Mouse (Mus musculus) liver, embryonic 12.5 days (tissue): Measurements from ENCODE around the gene Slc25a19. TPM values are rescaled to one million over a fixed set of nuclear protein-coding genes. Genes with fewer than 3 reads are reported as not detected.

Source experiments
- ATAC-seq: fragments of 200-750 bp; cut with Nextera tagmentation; 2 replicates; pipeline ENCODE4 v1.8.0; 2017; ENCODE audit warnings: moderate number of reproducible peaks, mild to moderate bottlenecking, moderate library complexity
- H3K27ac ChIP-seq: fragments of 300-500 bp; sonication (generic); 2 replicates; pipeline ENCODE4 v1.5.1; 2016; ENCODE audit warnings: mild to moderate bottlenecking
- H3K27me3 ChIP-seq: fragments of 300-500 bp; sonication (generic); replicated peaks from 2 replicates; pipeline ENCODE4 v1.6.1; 2016; ENCODE audit warnings: mild to moderate bottlenecking, moderate library complexity
- H3K36me3 ChIP-seq: fragments of 300-500 bp; sonication (generic); 2 replicates; pipeline ENCODE4 v1.6.1; 2016; ENCODE audit warnings: mild to moderate bottlenecking, moderate library complexity
- H3K4me1 ChIP-seq: fragments of 300-500 bp; sonication (generic); 2 replicates; pipeline ENCODE4 v1.6.1; 2016
- H3K4me2 ChIP-seq: fragments of 300-500 bp; sonication (generic); 2 replicates; pipeline ENCODE4 v1.6.1; 2016; ENCODE audit warnings: mild to moderate bottlenecking, moderate library complexity
- H3K4me3 ChIP-seq: fragments of 300-500 bp; sonication (generic); 2 replicates; pipeline ENCODE4 v1.5.1; 2016; ENCODE audit warnings: mild to moderate bottlenecking, moderate library complexity
- H3K9ac ChIP-seq: fragments of 300-500 bp; sonication (generic); 2 replicates; pipeline ENCODE4 v1.6.1; 2016; ENCODE audit warnings: mild to moderate bottlenecking, moderate library complexity
- H3K9me3 ChIP-seq: fragments of 300-500 bp; sonication (generic); replicated peaks from 2 replicates; pipeline ENCODE4 v1.6.1; 2016; ENCODE audit warnings: mild to moderate bottlenecking, moderate library complexity
- WGBS: fragments of 180-500 bp; shearing (Covaris S2); methylation state at CpG from one replicate; pipeline ENCODE4 v1.1.7; 2016; ENCODE audit not compliant: insufficient replicate concordance; 5-methylcytosine and 5-hydroxymethylcytosine counted together
- polyA plus RNA-seq: library from polyadenylated mRNA; unstranded; fragments of >200 nt; fragmentation: Nextera tagmentation; extraction: Ambion mirVana; gene quantifications from 2 replicates; pipeline ENCODE4 v1.2.1, GENCODE M21; 2016

Gene Slc25a19
- polyA plus RNA-seq, 1 experiment from 2014 or later: 15.7 TPM

DNA sequence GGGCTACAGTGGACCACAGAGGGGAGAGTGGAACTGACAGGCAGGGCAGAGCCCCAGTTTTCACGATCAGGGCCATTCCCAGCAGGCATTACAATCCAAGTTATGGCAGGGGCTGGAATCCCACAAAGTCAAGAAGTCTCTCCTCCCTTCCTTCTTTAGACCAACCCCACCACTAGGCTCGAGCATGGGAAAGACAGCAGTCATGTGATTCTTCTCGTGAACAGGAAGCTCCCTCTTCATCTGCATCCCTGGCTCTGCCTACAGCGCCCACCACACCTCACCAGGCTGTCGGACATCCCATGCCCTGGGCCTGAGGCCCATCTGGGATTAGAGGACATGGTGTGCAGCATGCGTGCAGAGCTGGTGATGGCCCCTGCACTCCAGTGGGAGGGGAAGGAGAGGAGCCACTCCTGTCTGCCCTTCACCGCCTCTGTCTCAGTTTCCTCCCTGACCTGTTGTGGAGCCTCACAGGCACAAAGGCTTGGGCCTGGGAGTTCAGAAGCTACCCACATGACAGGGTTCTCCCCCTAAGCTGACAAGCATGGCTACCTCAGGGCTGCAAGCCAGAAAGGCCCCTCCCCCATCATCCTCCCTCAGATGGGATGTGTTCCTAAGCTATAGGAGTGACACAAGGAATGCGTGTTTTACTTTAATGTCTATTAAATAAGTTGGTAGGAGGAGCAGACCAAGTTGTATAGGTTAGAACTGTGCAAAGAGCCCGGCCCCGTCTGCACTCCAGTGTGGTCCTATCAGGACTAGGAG is 13.6 kb downstream of the Slc25a19 start:
- Histone ChIP-seq H3K36me3 (peaks cover 54% of the 10 kb centered on the region), H3K4me1 (peaks cover 42% of the 10 kb centered on the region), H3K9me3 (no peaks in the 10 kb centered on the region), H3K9ac (no peak overlapping the region), H3K27me3 (no peaks in the 10 kb centered on the region), H3K4me2 (no peak overlapping the region), H3K4me3 (no peak overlapping the region), H3K27ac (0 out of 2 replicates have a peak overlapping the region, but pooled peaks have one; percentile 96)
- no peak for ATAC-seq
- WGBS: 73% methylated on average over 10 of the region's 10 CpGs

DNA sequence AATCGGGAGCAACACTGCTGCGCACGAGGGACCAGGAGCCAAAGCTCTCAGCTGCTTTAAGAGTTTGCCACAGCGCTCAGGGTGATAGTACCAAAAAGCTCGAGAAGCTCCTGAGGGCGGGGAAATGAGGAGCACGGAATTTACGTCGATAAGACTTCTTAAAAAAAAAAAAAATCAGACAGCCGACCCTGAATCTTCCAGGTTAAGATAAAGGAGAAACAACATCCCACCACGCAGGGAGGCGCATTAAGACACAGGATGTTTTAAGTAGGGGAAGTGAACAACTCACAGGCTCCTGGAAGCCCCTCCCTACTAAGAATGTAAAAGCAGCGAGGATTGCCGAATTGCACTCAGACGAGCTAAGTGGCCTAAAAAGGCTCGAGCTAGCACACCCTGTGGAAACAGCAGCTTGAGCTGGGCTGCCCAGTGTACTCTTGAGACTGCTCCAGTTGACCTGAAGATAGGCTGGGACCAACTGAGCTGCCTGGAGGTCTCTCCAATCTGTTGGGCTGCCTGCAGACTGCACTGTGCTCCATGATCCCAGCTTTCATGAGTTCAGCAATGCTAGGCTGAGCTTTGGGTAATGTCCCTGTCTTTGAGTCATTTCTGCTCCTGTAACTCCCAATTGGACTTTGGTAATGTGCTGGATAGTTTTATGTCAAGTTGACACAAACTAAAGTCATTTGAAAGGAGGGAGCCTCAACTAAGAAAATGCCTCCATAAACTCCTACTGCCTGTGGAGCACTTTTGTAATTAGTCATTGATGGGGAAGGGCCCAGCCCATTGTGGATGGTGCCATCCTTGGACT is 14.8 kb downstream of the Slc25a19 start:
- Histone ChIP-seq H3K9ac (peak overlapping the region; percentile 82), H3K36me3 (peaks cover 54% of the 10 kb centered on the region), H3K9me3 (no peaks in the 10 kb centered on the region), H3K4me1 (peaks cover 50% of the 10 kb centered on the region), H3K4me2 (peak overlapping the region; percentile 93), H3K4me3 (peak overlapping the region; percentile 68), H3K27ac (peak overlapping the region; percentile 96), H3K27me3 (no peaks in the 10 kb centered on the region)
- WGBS: under 1% methylated on average over 16 of the region's 16 CpGs
- peak; percentile 42 for ATAC-seq

DNA sequence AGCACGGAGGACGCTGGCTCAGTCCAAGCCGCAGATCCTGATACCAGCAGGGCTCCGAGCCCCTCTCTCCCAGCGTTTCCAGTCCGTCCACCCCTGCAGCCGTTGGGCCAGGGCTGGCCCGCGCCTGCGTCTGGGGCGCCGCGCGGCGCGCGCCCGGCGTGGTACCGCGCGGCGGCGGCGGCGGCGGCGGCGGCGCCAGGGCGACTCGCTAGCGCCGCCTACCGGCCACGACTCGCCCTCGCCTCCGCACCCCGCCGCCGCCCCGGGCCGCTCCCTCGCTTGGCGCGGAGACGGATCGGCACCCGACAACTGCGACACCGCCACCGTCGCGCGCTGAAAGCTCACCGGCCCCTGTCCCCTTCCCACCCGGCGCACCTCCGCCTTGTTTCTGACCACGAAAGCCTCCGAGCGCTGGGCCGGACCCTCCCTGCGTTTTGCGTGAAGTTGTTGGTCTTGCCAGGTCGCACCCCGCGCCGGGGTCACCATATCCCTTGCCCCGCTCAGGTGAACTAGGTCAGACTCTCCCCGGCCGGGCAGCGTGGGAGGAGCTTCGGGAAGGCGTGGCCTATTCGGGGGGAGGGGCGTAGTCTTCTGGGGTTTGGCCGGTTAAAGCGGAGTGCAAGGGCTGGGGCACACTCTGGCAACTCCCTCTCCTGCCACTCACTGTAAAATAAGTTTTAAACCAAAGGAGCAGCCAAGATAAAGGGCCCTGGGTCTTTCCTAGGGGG is 15.5 kb downstream of the Slc25a19 start, which contains the start of gene Mif4gd:
Gene Mif4gd (minus strand): TSS at position 560 of the 728 bp plus-strand sequence.
- H3K4me3 ChIP-seq: peak within 1 kb of the TSS; percentile 68
- peak within 1 kb of the TSS; percentile 82 for H3K9ac ChIP-seq
- H3K9me3 ChIP-seq: no peaks in the 10 kb centered on the region
- peak within 1 kb of the TSS; percentile 96 for H3K27ac ChIP-seq
- H3K27me3 ChIP-seq: no peaks in the 10 kb centered on the region
- WGBS: under 1% methylated on average over 80 of the region's 80 CpGs
- ATAC-seq: peak; percentile 88
- H3K36me3 ChIP-seq: peaks cover 57% of the 10 kb centered on the region
- H3K4me2 ChIP-seq: peak within 1 kb of the TSS; percentile 93
- H3K4me1 ChIP-seq: peaks cover 50% of the 10 kb centered on the region

DNA sequence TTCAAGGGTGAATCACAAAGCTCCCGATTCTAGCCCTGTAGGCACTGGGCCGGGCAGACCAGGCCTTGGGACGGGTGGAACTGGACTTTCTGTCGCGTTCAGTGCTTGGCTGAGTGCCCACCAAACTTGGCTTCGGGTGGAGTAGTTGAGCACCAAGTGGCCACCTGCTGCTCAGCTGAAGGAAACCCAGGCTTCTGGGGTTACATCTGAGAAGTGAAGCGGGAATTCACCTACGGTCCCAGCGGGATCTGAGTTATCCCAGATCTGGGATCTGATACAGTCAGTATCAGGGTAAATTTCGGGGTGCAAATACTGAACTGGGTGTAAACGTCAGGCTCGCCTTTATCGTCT is 16.1 kb downstream of the Slc25a19 start:
- Histone ChIP-seq H3K27me3 (no peaks in the 10 kb centered on the region), H3K4me1 (peaks cover 47% of the 10 kb centered on the region), H3K4me3 (peak overlapping the region; percentile 68), H3K9ac (peak overlapping the region; percentile 82), H3K27ac (peak overlapping the region; percentile 96), H3K9me3 (no peaks in the 10 kb centered on the region), H3K4me2 (peak overlapping the region; percentile 93), H3K36me3 (peaks cover 57% of the 10 kb centered on the region)
- WGBS: 2% methylated on average over 13 of the region's 13 CpGs
- ATAC-seq: peak; percentile 28; the same call in 1 of the 2 replicates

DNA sequence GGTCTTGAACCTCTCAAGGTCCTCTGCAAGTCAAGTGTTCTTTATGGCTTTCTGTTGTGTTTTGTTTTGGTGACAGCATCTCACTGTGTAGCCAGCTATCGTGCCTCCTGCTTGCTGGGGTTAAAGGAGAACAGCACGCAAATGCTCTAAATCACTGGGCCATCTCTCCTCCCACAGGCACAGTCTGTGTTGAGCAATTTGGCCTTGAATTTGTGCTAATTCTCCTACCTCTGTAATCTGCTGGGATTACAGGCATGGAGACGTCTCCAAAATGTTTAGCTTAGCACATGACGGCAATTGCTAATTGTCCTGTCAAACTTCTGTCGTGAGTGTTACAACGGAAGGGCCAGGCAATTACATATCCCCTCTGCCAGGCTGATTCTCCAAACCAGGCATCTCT is 16.9 kb downstream of the Slc25a19 start:
- 0 out of 2 replicates have a peak overlapping the region, but pooled peaks have one; percentile 68 for H3K4me3 ChIP-seq
- 0 out of 2 replicates have a peak overlapping the region, but pooled peaks have one; percentile 3 for H3K27ac ChIP-seq
- H3K4me1 ChIP-seq: peaks cover 47% of the 10 kb centered on the region
- H3K36me3 ChIP-seq: peaks cover 59% of the 10 kb centered on the region
- H3K9ac ChIP-seq: no peak overlapping the region; the same call in 1 of the 2 replicates
- H3K4me2 ChIP-seq: peak overlapping the region; percentile 93
- no peak for ATAC-seq
- no peaks in the 10 kb centered on the region for H3K27me3 ChIP-seq
- H3K9me3 ChIP-seq: no peaks in the 10 kb centered on the region
- WGBS: 73% methylated on average over 6 of the region's 6 CpGs

DNA sequence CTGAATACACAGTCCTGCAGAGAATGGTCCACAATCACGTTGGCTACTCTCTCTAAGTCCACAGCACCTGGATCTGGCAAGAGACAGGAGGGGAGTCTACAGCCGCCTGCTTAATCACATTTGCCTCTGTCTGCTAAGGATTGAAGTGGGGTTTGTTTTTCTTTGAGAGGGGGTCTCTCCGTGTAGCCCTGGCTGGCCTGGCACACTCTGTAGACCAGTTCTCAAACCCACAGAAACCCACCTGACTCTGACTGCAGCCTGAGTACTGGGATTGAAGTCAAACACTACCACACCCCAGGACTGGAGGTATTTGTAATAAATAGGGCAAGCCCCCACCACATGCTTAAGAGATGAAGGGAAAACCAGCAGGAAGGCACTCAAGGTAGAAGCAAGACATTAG is 18.5 kb downstream of the Slc25a19 start:
- 75% methylated on average over 3 of the region's 3 CpGs for WGBS
- Histone ChIP-seq H3K27ac (peak overlapping the region; percentile 29; the same call in 1 of the 2 replicates), H3K27me3 (no peaks in the 10 kb centered on the region), H3K4me1 (peaks cover 57% of the 10 kb centered on the region), H3K4me2 (no peak overlapping the region), H3K9me3 (no peaks in the 10 kb centered on the region), H3K36me3 (peaks cover 54% of the 10 kb centered on the region), H3K4me3 (no peak overlapping the region), H3K9ac (no peak overlapping the region; the same call in 1 of the 2 replicates)
- ATAC-seq: no peak

DNA sequence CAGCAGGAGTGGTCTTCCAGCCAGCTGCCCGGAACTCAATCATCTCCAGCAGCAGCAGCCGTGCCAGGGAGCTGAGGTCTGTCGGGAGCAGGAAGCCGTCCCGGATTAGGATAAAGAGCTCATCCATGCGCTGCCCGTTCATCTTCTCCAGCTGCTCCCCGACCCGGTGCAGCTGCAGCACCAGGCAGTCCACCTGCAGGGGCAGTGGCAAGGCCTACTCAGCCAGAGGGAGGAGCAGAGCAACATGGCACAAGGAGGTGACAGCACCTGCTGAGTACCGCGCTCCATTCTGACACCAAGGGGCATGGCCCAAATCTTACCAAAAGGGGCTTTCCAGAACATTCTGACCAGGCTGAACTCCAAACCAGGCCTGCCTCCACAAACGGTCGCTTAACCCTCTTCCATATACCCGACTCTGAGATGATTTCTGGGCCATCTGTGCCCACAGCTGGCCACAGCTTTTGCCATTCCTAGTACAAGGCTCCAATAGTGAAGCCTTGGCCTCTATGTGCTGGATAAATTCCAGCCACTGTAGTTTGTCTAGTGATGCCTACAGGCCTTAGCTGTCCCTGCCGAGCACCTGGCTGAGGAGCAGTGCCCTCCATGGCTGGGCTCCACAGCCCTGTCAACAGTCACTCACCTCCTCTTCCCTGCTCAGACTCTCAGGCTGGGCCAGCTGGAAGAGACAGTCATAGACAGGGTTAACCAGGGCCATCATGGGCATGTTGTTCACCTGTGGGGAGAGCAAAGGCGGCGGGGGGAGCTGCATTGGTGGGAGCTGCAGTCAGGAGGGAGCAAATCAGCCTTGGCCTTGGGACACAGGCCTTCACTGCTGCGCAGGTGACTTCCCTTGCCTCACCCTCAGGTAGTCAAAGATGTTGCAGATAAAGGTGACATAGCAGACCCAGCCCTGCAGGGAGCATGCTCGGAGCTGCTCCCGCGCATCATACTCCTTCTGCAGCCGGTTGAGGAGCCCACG is 19.4 kb downstream of the Slc25a19 start:
- Histone ChIP-seq H3K36me3 (peaks cover 51% of the 10 kb centered on the region), H3K27me3 (no peaks in the 10 kb centered on the region), H3K9ac (no peak overlapping the region), H3K4me1 (peaks cover 53% of the 10 kb centered on the region), H3K4me2 (no peak overlapping the region), H3K9me3 (no peaks in the 10 kb centered on the region), H3K4me3 (no peak overlapping the region), H3K27ac (no peak overlapping the region; the same call in 1 of the 2 replicates)
- no peak for ATAC-seq
- WGBS: 78% methylated on average over 23 of the region's 23 CpGs

DNA sequence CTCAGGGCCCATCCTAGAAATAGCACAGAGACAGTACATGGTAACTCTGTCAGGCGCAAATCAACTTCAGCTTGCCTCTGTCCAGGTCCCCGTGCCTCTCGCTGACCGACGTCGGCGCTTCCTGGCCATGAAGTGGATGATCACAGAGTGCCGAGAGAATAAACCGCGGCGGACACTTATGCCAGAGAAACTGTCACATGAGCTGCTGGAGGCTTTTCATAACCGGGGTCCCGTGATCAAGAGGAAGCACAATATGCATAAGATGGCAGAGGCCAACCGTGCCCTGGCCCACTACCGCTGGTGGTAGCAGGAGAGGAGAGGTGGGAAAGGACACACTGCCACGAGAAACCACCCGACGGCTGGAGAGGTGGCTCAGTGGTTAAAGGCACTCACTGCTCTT is 21.4 kb downstream of the Slc25a19 start:
- Histone ChIP-seq H3K4me3 (no peak overlapping the region), H3K9ac (no peak overlapping the region), H3K36me3 (peaks cover 57% of the 10 kb centered on the region), H3K9me3 (no peaks in the 10 kb centered on the region), H3K4me1 (peaks cover 54% of the 10 kb centered on the region), H3K27me3 (no peaks in the 10 kb centered on the region), H3K27ac (no peak overlapping the region), H3K4me2 (no peak overlapping the region)
- 90% methylated on average over 18 of the region's 18 CpGs for WGBS
- no peak for ATAC-seq

DNA sequence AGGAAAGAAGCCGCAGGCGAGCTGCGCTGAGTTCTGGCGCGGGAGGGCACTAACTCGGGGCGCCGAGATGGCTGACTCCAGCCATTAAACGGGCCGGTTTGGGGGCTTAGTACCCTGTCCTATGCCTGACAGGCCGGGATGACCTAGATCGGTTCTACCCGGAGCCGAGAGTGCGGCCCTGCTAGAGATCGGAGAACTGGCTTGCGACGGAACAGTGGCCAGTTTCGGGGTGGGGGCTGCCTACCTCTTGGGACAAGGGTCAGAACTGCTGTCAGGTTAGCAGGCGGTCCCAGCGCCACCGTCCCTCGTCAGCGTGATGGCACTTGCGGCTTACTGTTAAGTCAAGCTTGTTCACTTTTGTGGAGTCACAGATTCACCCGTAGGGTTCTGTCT is 23.8 kb downstream of the Slc25a19 start:
- WGBS: under 1% methylated on average over 26 of the region's 26 CpGs
- Histone ChIP-seq H3K27me3 (no peaks in the 10 kb centered on the region), H3K36me3 (peaks cover 66% of the 10 kb centered on the region), H3K4me3 (peak overlapping the region; percentile 95), H3K4me2 (peak overlapping the region; percentile 91), H3K9ac (peak overlapping the region; percentile 88), H3K9me3 (no peaks in the 10 kb centered on the region), H3K4me1 (peaks cover 63% of the 10 kb centered on the region), H3K27ac (peak overlapping the region; percentile 90)
- peak; percentile 19 for ATAC-seq

DNA sequence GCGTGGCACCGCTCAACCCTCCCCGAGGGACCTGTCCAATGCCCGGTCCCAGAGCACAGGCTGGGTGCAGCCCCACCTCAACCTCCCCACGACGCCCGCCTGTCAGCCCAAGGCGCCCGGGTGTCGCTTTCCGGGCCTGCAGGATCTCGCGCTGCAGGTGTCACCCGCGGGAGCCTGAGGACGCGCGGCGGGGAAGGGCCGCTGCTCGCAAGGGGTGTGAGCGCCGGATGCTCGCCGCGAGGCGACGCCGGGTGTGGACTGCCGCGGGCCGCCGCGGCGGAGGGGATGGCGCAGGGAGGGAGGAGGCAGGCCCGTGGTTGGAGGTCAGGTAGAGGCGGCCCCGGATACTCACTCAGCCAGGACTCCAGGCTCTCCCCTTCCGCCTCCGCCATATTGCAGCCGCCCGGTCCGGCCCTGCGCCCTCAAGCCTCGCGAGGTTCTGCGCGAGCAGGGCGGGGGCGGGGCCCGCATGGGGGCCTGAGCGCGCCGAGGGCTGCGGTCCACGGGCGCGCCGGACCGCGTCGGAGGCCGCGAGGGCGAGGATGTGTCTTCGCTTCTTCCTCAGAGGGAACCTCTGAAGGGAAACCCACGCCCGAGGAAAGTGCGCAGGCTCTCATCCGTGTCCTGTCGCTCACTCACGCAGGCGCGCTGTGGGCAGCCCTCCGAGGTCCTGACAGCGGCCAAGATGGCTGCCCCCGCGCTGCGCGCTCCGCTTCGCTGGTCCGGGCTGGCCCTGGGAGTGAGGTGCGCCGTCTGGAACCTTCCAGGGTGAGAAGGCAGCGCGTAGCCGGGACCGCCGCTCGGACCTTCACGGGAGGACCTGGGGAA is 24.4 kb downstream of the Slc25a19 start, which contains the start of the genes Mrps7 and Gga3:
Gene Mrps7 (plus strand): TSS at position 450 of the 828 bp plus-strand sequence.
Gene Gga3 (minus strand): TSS at position 576 of the 828 bp plus-strand sequence.
- under 1% methylated on average over 90 of the region's 93 CpGs for WGBS

More for the DNA sequence above, 24.4 kb downstream of the Slc25a19 start, which contains the start of the genes Mrps7 and Gga3:
- Histone ChIP-seq H3K27ac (peak within 1 kb of the TSS; percentile 90), H3K4me2 (peak within 1 kb of the TSS; percentile 91), H3K27me3 (no peaks in the 10 kb centered on the region), H3K4me1 (peaks cover 61% of the 10 kb centered on the region), H3K9me3 (no peaks in the 10 kb centered on the region), H3K4me3 (peak within 1 kb of the TSS; percentile 95), H3K36me3 (peaks cover 65% of the 10 kb centered on the region), H3K9ac (peak within 1 kb of the TSS; percentile 88)
- ATAC-seq: peak; percentile 94
